Mouse (Mus musculus) liver, embryonic 12.5 days (tissue): ENCODE measurements around the gene Pla2g16. TPM values are rescaled to one million over a fixed set of nuclear protein-coding genes. Genes with fewer than 3 reads are reported as not detected.

Experiments used
- ATAC-seq: fragments of 200-750 bp; cut with Nextera tagmentation; 2 replicates; pipeline ENCODE4 v1.8.0; 2017; ENCODE audit warnings: moderate number of reproducible peaks, mild to moderate bottlenecking, moderate library complexity
- H3K27ac ChIP-seq: fragments of 300-500 bp; sonication (generic); 2 replicates; pipeline ENCODE4 v1.5.1; 2016; ENCODE audit warnings: mild to moderate bottlenecking
- H3K27me3 ChIP-seq: fragments of 300-500 bp; sonication (generic); replicated peaks from 2 replicates; pipeline ENCODE4 v1.6.1; 2016; ENCODE audit warnings: mild to moderate bottlenecking, moderate library complexity
- H3K36me3 ChIP-seq: fragments of 300-500 bp; sonication (generic); 2 replicates; pipeline ENCODE4 v1.6.1; 2016; ENCODE audit warnings: mild to moderate bottlenecking, moderate library complexity
- H3K4me1 ChIP-seq: fragments of 300-500 bp; sonication (generic); 2 replicates; pipeline ENCODE4 v1.6.1; 2016
- H3K4me2 ChIP-seq: fragments of 300-500 bp; sonication (generic); 2 replicates; pipeline ENCODE4 v1.6.1; 2016; ENCODE audit warnings: mild to moderate bottlenecking, moderate library complexity
- H3K4me3 ChIP-seq: fragments of 300-500 bp; sonication (generic); 2 replicates; pipeline ENCODE4 v1.5.1; 2016; ENCODE audit warnings: mild to moderate bottlenecking, moderate library complexity
- H3K9ac ChIP-seq: fragments of 300-500 bp; sonication (generic); 2 replicates; pipeline ENCODE4 v1.6.1; 2016; ENCODE audit warnings: mild to moderate bottlenecking, moderate library complexity
- H3K9me3 ChIP-seq: fragments of 300-500 bp; sonication (generic); replicated peaks from 2 replicates; pipeline ENCODE4 v1.6.1; 2016; ENCODE audit warnings: mild to moderate bottlenecking, moderate library complexity
- WGBS: fragments of 180-500 bp; shearing (Covaris S2); methylation state at CpG from one replicate; pipeline ENCODE4 v1.1.7; 2016; ENCODE audit not compliant: insufficient replicate concordance; 5-methylcytosine and 5-hydroxymethylcytosine counted together
- polyA plus RNA-seq: library from polyadenylated mRNA; unstranded; fragments of >200 nt; fragmentation: Nextera tagmentation; extraction: Ambion mirVana; gene quantifications from 2 replicates; pipeline ENCODE4 v1.2.1, GENCODE M21; 2016

The Pla2g16 gene
- polyA plus RNA-seq, 1 experiment from 2014 or later = 22.0 TPM

- WGBS = 68% methylated on average over 3 of the region's 3 CpGs
- Histone ChIP-seq H3K4me3 (no peak overlapping the region), H3K27me3 (no peaks in the 10 kb centered on the region), H3K4me1 (peaks cover 13% of the 10 kb centered on the region; the same call in 1 of the 2 replicates), H3K9me3 (no peaks in the 10 kb centered on the region), H3K27ac (no peak overlapping the region), H3K4me2 (no peak overlapping the region), H3K9ac (no peak overlapping the region), H3K36me3 (no peaks in the 10 kb centered on the region)
- no peak for ATAC-seq
Observed at GRCm38 (mm10) chr19:7566826-7567225, 9.6 kb downstream of the Pla2g16 start.

GRCm38 (mm10) chr19:7568364-7568763 is 11.1 kb downstream of the Pla2g16 start:
- H3K27ac ChIP-seq = no peak overlapping the region
- H3K27me3 ChIP-seq = no peaks in the 10 kb centered on the region
- H3K9ac ChIP-seq = no peak overlapping the region
- H3K36me3 ChIP-seq = no peaks in the 10 kb centered on the region
- H3K9me3 ChIP-seq = no peaks in the 10 kb centered on the region
- no peak overlapping the region for H3K4me2 ChIP-seq
- peaks cover 7% of the 10 kb centered on the region; the same call in 1 of the 2 replicates for H3K4me1 ChIP-seq
- no peak for ATAC-seq
- no peak overlapping the region for H3K4me3 ChIP-seq
- 38% methylated on average over 3 of the region's 3 CpGs for WGBS

- no peak overlapping the region for H3K9ac ChIP-seq
Observed at GRCm38 (mm10) chr19:7569650-7570049, 12.4 kb downstream of the Pla2g16 start.

GRCm38 (mm10) chr19:7576180-7576579 is 18.9 kb downstream of the Pla2g16 start:
- Histone ChIP-seq H3K27me3 (no peaks in the 10 kb centered on the region), H3K9me3 (no peaks in the 10 kb centered on the region), H3K9ac (no peak overlapping the region), H3K27ac (no peak overlapping the region), H3K4me3 (no peak overlapping the region), H3K4me2 (no peak overlapping the region), H3K36me3 (peaks cover 26% of the 10 kb centered on the region), H3K4me1 (peaks cover 8% of the 10 kb centered on the region)
- WGBS = 65% methylated on average over 1 of the region's 1 CpGs
- no peak for ATAC-seq

More at GRCm38 (mm10) chr19:7569650-7570049, 12.4 kb downstream of the Pla2g16 start:
- no peak for ATAC-seq
- no peak overlapping the region for H3K4me3 ChIP-seq
- 0 out of 2 replicates have a peak, but pooled peaks cover 5% of the 10 kb centered on the region for H3K4me1 ChIP-seq
- H3K27ac ChIP-seq = no peak overlapping the region
- H3K9me3 ChIP-seq = no peaks in the 10 kb centered on the region
- no peaks in the 10 kb centered on the region for H3K27me3 ChIP-seq
- H3K4me2 ChIP-seq = no peak overlapping the region
- peaks cover 1% of the 10 kb centered on the region; the same call in 1 of the 2 replicates for H3K36me3 ChIP-seq
- 66% methylated on average over 5 of the region's 5 CpGs for WGBS

- no peak for ATAC-seq
- 71% methylated on average over 3 of the region's 3 CpGs for WGBS
- no peaks in the 10 kb centered on the region for H3K27me3 ChIP-seq
- peaks cover 11% of the 10 kb centered on the region for H3K4me1 ChIP-seq
- peaks cover 26% of the 10 kb centered on the region for H3K36me3 ChIP-seq
- no peak overlapping the region for H3K4me2 ChIP-seq
- H3K27ac ChIP-seq = no peak overlapping the region
- no peaks in the 10 kb centered on the region for H3K9me3 ChIP-seq
- H3K9ac ChIP-seq = no peak overlapping the region
- H3K4me3 ChIP-seq = no peak overlapping the region
Observed at GRCm38 (mm10) chr19:7577710-7578109, 20.5 kb downstream of the Pla2g16 start.

GRCm38 (mm10) chr19:7581042-7581441 is 23.8 kb downstream of the Pla2g16 start:
- Histone ChIP-seq H3K4me1 (peaks cover 11% of the 10 kb centered on the region), H3K4me3 (no peak overlapping the region), H3K9me3 (no peaks in the 10 kb centered on the region), H3K27me3 (no peaks in the 10 kb centered on the region), H3K36me3 (peaks cover 24% of the 10 kb centered on the region), H3K9ac (no peak overlapping the region), H3K27ac (no peak overlapping the region), H3K4me2 (no peak overlapping the region)
- ATAC-seq = no peak; the same call in 1 of the 2 replicates
- WGBS = 20% methylated on average over 5 of the region's 5 CpGs

GRCm38 (mm10) chr19:7583101-7583500 is 25.8 kb downstream of the Pla2g16 start:
- Histone ChIP-seq H3K9ac (no peak overlapping the region), H3K4me1 (peaks cover 11% of the 10 kb centered on the region), H3K4me3 (no peak overlapping the region), H3K27me3 (no peaks in the 10 kb centered on the region), H3K27ac (no peak overlapping the region), H3K36me3 (peaks cover 39% of the 10 kb centered on the region), H3K4me2 (no peak overlapping the region), H3K9me3 (no peaks in the 10 kb centered on the region; the same call in 1 of the 2 replicates)
- WGBS = 52% methylated on average over 7 of the region's 7 CpGs
- ATAC-seq = no peak

GRCm38 (mm10) chr19:7583599-7583998 is 26.3 kb downstream of the Pla2g16 start:
- ATAC-seq = no peak
- H3K4me2 ChIP-seq = no peak overlapping the region
- H3K27me3 ChIP-seq = no peaks in the 10 kb centered on the region
- no peak overlapping the region for H3K9ac ChIP-seq
- H3K4me3 ChIP-seq = no peak overlapping the region
- no peaks in the 10 kb centered on the region; the same call in 1 of the 2 replicates for H3K9me3 ChIP-seq
- peaks cover 41% of the 10 kb centered on the region for H3K36me3 ChIP-seq
- H3K27ac ChIP-seq = no peak overlapping the region
- 69% methylated on average over 3 of the region's 3 CpGs for WGBS
- peaks cover 11% of the 10 kb centered on the region for H3K4me1 ChIP-seq

- Histone ChIP-seq H3K9me3 (no peaks in the 10 kb centered on the region; the same call in 1 of the 2 replicates), H3K27me3 (no peaks in the 10 kb centered on the region), H3K4me3 (no peak overlapping the region), H3K36me3 (peaks cover 28% of the 10 kb centered on the region), H3K4me2 (no peak overlapping the region), H3K27ac (no peak overlapping the region), H3K4me1 (peaks cover 10% of the 10 kb centered on the region; the same call in 1 of the 2 replicates), H3K9ac (no peak overlapping the region)
- ATAC-seq = no peak
- 87% methylated on average over 8 of the region's 8 CpGs for WGBS
Observed at GRCm38 (mm10) chr19:7585279-7585678, 28.0 kb downstream of the Pla2g16 start.

- Histone ChIP-seq H3K27ac (no peak overlapping the region), H3K9me3 (no peaks in the 10 kb centered on the region; the same call in 1 of the 2 replicates), H3K4me1 (peaks cover 6% of the 10 kb centered on the region; the same call in 1 of the 2 replicates), H3K4me2 (no peak overlapping the region), H3K27me3 (no peaks in the 10 kb centered on the region), H3K4me3 (no peak overlapping the region), H3K36me3 (peaks cover 27% of the 10 kb centered on the region), H3K9ac (no peak overlapping the region)
- no peak for ATAC-seq
- WGBS = 85% methylated on average over 6 of the region's 6 CpGs
Observed at GRCm38 (mm10) chr19:7585764-7586163, 28.5 kb downstream of the Pla2g16 start.

GRCm38 (mm10) chr19:7590795-7591194 is 33.5 kb downstream of the Pla2g16 start:
- no peaks in the 10 kb centered on the region for H3K27me3 ChIP-seq
- peaks cover 21% of the 10 kb centered on the region for H3K36me3 ChIP-seq
- ATAC-seq = no peak
- H3K9ac ChIP-seq = no peak overlapping the region
- H3K27ac ChIP-seq = no peak overlapping the region
- no peak overlapping the region for H3K4me2 ChIP-seq
- no peaks in the 10 kb centered on the region; the same call in 1 of the 2 replicates for H3K9me3 ChIP-seq
- H3K4me3 ChIP-seq = no peak overlapping the region
- H3K4me1 ChIP-seq = no peaks in the 10 kb centered on the region

GRCm38 (mm10) chr19:7592018-7592417 is 34.8 kb downstream of the Pla2g16 start:
- Histone ChIP-seq H3K4me1 (no peaks in the 10 kb centered on the region), H3K27ac (no peak overlapping the region), H3K4me3 (no peak overlapping the region), H3K27me3 (no peaks in the 10 kb centered on the region), H3K9me3 (no peaks in the 10 kb centered on the region; the same call in 1 of the 2 replicates), H3K4me2 (no peak overlapping the region), H3K36me3 (0 out of 2 replicates have a peak, but pooled peaks cover 12% of the 10 kb centered on the region), H3K9ac (no peak overlapping the region)
- ATAC-seq = no peak
- WGBS = 52% methylated on average over 3 of the region's 3 CpGs

GRCm38 (mm10) chr19:7595534-7595933 is 38.3 kb downstream of the Pla2g16 start:
- Histone ChIP-seq H3K9me3 (no peaks in the 10 kb centered on the region), H3K9ac (no peak overlapping the region), H3K27me3 (no peaks in the 10 kb centered on the region), H3K4me1 (no peaks in the 10 kb centered on the region), H3K27ac (no peak overlapping the region), H3K36me3 (no peaks in the 10 kb centered on the region), H3K4me3 (no peak overlapping the region), H3K4me2 (no peak overlapping the region)
- WGBS = 5% methylated on average over 2 of the region's 2 CpGs
- ATAC-seq = no peak
